Mouse (Mus musculus) gastrocnemius, postnatal 4 days (tissue): ENCODE data around the gene Zfp235. TPM values are rescaled to one million over a fixed set of nuclear protein-coding genes. Genes with fewer than 3 reads are reported as not detected.

ENCODE experiments used
- total RNA-seq, 2 experiments: library from RNA; stranded (reverse); gene quantifications; 2 replicates each; pipeline ENCODE4 v1.2.3; 2021

Zfp235 gene
- total RNA-seq, 2 experiments from 2014 or later: 6.1 to 8.6 TPM

Other genes with a start within 250 kb of the Zfp235 start
- not detected for gene Vmn1r178, start 242.2 kb upstream of the Zfp235 start, total RNA-seq
- not detected for gene Vmn1r179, start 207.2 kb upstream of the Zfp235 start, total RNA-seq
- not detected for gene Vmn1r180, start 183.5 kb upstream of the Zfp235 start, total RNA-seq
- gene Vmn1r181, start 159.6 kb upstream of the Zfp235 start, total RNA-seq: not detected
- gene V1rd19, start 132.5 kb upstream of the Zfp235 start, total RNA-seq: not detected
- not detected for gene Vmn1r183, start 80.9 kb upstream of the Zfp235 start, total RNA-seq
- 1 to 10 TPM; 9.1 TPM for gene Zfp180, start 52.2 kb upstream of the Zfp235 start, total RNA-seq
- gene Zfp112, start 21.9 kb upstream of the Zfp235 start, total RNA-seq: 1 to 10 TPM; 4.4 to 4.5 TPM
- gene Zfp114, start 40.9 kb downstream of the Zfp235 start, total RNA-seq: under 1 TPM; 0.57 to 0.83 TPM
- gene Zfp111, start 77.3 kb downstream of the Zfp235 start, total RNA-seq: 10 to 100 TPM in 1 of 2 experiments, 1 to 10 TPM in 1; 9.2 to 10.1 TPM
- gene Zfp109, start 103.4 kb downstream of the Zfp235 start, total RNA-seq: 1 to 10 TPM; 2.1 to 2.2 TPM
- gene Zfp108, start 120.6 kb downstream of the Zfp235 start, total RNA-seq: 1 to 10 TPM; 2.1 to 2.2 TPM
- 1 to 10 TPM; 3.9 to 5.5 TPM for gene Zfp93, start 136.3 kb downstream of the Zfp235 start, total RNA-seq
- 1 to 10 TPM; 8.7 to 8.9 TPM for gene Zfp61, start 167.1 kb downstream of the Zfp235 start, total RNA-seq
- gene Zfp94, start 182.5 kb downstream of the Zfp235 start, total RNA-seq: 1 to 10 TPM; 4.0 to 4.2 TPM
- under 1 TPM in 1 of 2 experiments, not detected in 1; 0.31 TPM for gene Tescl, start 199.8 kb downstream of the Zfp235 start, total RNA-seq
- gene Lypd5, start 215.0 kb downstream of the Zfp235 start, total RNA-seq: not detected
- gene Kcnn4, start 236.1 kb downstream of the Zfp235 start, total RNA-seq: under 1 TPM; 0.61 to 0.93 TPM